Mouse (Mus musculus): ENCODE data around the gene Sdk1. TPM values are rescaled to one million over a fixed set of nuclear protein-coding genes. Genes with fewer than 3 reads are reported as not detected.

Gene Sdk1
- polyA plus RNA-seq, 1 experiment from 2014 or later, result 1.9 TPM

- Histone ChIP-seq H3K4me3 (replicated peaks; ENCODE audit: low read depth, low read length) (no peak overlapping the region), H3K4me2 (ENCODE audit: low read length) (no peak overlapping the region), H3K4me1 (ENCODE audit: control insufficient read depth, insufficient read depth, low read length) (no peaks in the 10 kb centered on the region), H3K27me3 (ENCODE audit: control insufficient read depth, insufficient read depth, low read length) (no peaks in the 10 kb centered on the region), H3K9ac (replicated peaks; ENCODE audit: low read length) (no peak overlapping the region), H3K9me3 (ENCODE audit: control insufficient read depth, low read length) (no peaks in the 10 kb centered on the region), H3K27ac (replicated peaks; ENCODE audit: low read depth, low read length) (no peak overlapping the region), H3K36me3 (ENCODE audit: control insufficient read depth, insufficient read depth, low read length) (no peaks in the 10 kb centered on the region)
- no peak for ATAC-seq (ENCODE audit: low FRiP score, low TSS enrichment)
- WGBS, result 71% methylated on average over 2 of the region's 2 CpGs
- DNase-seq, result no peak
Observed at GRCm38 (mm10) chr5:141304706-141305105, 63.4 kb downstream of the Sdk1 start.

DNA sequence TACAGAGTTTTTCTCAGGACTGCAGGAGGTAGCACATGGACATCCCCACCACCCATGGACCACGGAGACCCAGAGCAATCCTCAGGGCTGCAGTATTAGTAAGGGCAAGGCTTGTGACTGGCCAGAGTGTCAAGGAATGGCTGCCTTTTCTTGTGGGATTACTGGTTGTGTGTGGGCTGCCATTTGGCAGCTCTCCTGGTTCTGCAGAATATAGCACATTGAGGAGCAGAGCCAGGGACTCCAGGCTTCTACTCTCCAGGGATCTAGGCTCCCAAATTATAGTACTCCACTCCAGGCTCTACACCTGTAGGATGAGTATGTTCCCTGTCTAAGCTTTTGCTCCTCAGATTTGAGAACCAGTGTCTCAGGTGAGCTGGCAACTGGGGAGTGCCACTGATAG lies 69.4 kb downstream of the Sdk1 start:
- Histone ChIP-seq H3K4me1 (ENCODE audit: control insufficient read depth, insufficient read depth, low read length) (no peaks in the 10 kb centered on the region), H3K4me2 (ENCODE audit: low read length) (no peak overlapping the region), H3K27me3 (ENCODE audit: control insufficient read depth, insufficient read depth, low read length) (no peaks in the 10 kb centered on the region), H3K9me3 (ENCODE audit: control insufficient read depth, low read length) (no peaks in the 10 kb centered on the region), H3K27ac (replicated peaks; ENCODE audit: low read depth, low read length) (no peak overlapping the region), H3K9ac (replicated peaks; ENCODE audit: low read length) (no peak overlapping the region), H3K36me3 (ENCODE audit: control insufficient read depth, insufficient read depth, low read length) (no peaks in the 10 kb centered on the region), H3K4me3 (replicated peaks; ENCODE audit: low read depth, low read length) (no peak overlapping the region)
- DNase-seq, result no peak
- ATAC-seq (ENCODE audit: low FRiP score, low TSS enrichment), result no peak
- 87% methylated on average over 1 of the region's 1 CpGs for WGBS

- H3K4me1 ChIP-seq (ENCODE audit: control insufficient read depth, insufficient read depth, low read length), result no peaks in the 10 kb centered on the region
- WGBS, result 84% methylated on average over 2 of the region's 2 CpGs
- no peaks in the 10 kb centered on the region for H3K27me3 ChIP-seq (ENCODE audit: control insufficient read depth, insufficient read depth, low read length)
- no peak overlapping the region for H3K27ac ChIP-seq (replicated peaks; ENCODE audit: low read depth, low read length)
- no peak for ATAC-seq (ENCODE audit: low FRiP score, low TSS enrichment)
- no peak for DNase-seq
- no peak overlapping the region for H3K4me3 ChIP-seq (replicated peaks; ENCODE audit: low read depth, low read length)
- H3K36me3 ChIP-seq (ENCODE audit: control insufficient read depth, insufficient read depth, low read length), result no peaks in the 10 kb centered on the region
- H3K9me3 ChIP-seq (ENCODE audit: control insufficient read depth, low read length), result no peaks in the 10 kb centered on the region
- H3K9ac ChIP-seq (replicated peaks; ENCODE audit: low read length), result no peak overlapping the region
- no peak overlapping the region for H3K4me2 ChIP-seq (ENCODE audit: low read length)
Observed at GRCm38 (mm10) chr5:141311801-141312200, 70.5 kb downstream of the Sdk1 start.

DNA sequence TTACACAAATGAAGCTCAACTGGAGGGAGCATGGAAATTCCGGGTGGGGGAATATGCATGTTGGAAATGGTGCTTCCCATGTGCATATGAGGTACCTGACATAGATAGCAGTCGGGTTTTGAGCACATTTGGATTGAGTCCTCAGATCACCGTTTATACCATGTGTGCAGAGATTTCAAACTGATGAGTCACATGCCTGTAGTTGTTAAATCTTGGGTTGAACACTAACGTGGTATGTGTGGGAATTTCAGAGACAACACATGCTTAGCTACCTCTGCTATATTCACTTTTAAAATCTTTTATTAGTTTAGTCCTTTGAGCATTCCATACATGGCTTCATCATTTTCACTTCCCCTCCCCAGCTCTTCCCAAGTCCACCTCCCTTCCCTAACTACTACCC lies 71.0 kb downstream of the Sdk1 start:
- no peak for ATAC-seq (ENCODE audit: low FRiP score, low TSS enrichment)
- no peaks in the 10 kb centered on the region for H3K9me3 ChIP-seq (ENCODE audit: control insufficient read depth, low read length)

DNA sequence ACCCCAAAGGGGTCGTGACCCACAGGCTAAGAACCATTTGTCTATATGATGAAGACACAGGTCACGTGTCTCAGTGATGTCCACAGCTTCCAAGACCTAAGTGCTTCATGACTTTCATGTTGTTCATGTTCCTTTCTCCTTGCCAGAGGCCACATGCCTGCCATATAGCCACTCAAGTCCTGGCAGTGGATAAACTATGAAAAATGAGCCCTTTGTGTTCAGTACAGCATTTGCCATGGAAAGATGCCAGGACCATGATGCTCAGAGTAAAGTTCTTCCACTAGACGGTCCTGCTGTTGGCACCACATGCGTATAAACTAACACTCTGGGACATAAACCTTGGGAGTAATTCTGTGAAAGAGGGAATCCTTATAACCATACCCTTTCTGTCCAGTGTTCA lies 75.8 kb downstream of the Sdk1 start:
- Histone ChIP-seq H3K9ac (replicated peaks; ENCODE audit: low read length) (no peak overlapping the region), H3K36me3 (ENCODE audit: control insufficient read depth, insufficient read depth, low read length) (no peaks in the 10 kb centered on the region), H3K4me2 (ENCODE audit: low read length) (no peak overlapping the region), H3K27ac (replicated peaks; ENCODE audit: low read depth, low read length) (no peak overlapping the region), H3K4me1 (ENCODE audit: control insufficient read depth, insufficient read depth, low read length) (no peaks in the 10 kb centered on the region), H3K27me3 (ENCODE audit: control insufficient read depth, insufficient read depth, low read length) (no peaks in the 10 kb centered on the region), H3K9me3 (ENCODE audit: control insufficient read depth, low read length) (no peaks in the 10 kb centered on the region), H3K4me3 (replicated peaks; ENCODE audit: low read depth, low read length) (no peak overlapping the region)
- no peak for ATAC-seq (ENCODE audit: low FRiP score, low TSS enrichment)
- 84% methylated on average over 4 of the region's 4 CpGs for WGBS
- no peak for DNase-seq

More for the DNA sequence above, 71.0 kb downstream of the Sdk1 start:
- 94% methylated on average over 4 of the region's 4 CpGs for WGBS
- DNase-seq, result no peak
- H3K27me3 ChIP-seq (ENCODE audit: control insufficient read depth, insufficient read depth, low read length), result no peaks in the 10 kb centered on the region
- H3K36me3 ChIP-seq (ENCODE audit: control insufficient read depth, insufficient read depth, low read length), result no peaks in the 10 kb centered on the region
- H3K4me2 ChIP-seq (ENCODE audit: low read length), result no peak overlapping the region
- no peak overlapping the region for H3K9ac ChIP-seq (replicated peaks; ENCODE audit: low read length)
- H3K4me3 ChIP-seq (replicated peaks; ENCODE audit: low read depth, low read length), result no peak overlapping the region
- H3K4me1 ChIP-seq (ENCODE audit: control insufficient read depth, insufficient read depth, low read length), result no peaks in the 10 kb centered on the region
- H3K27ac ChIP-seq (replicated peaks; ENCODE audit: low read depth, low read length), result no peak overlapping the region

- 77% methylated on average over 4 of the region's 4 CpGs for WGBS
- Histone ChIP-seq H3K4me2 (ENCODE audit: low read length) (no peak overlapping the region), H3K27me3 (ENCODE audit: control insufficient read depth, insufficient read depth, low read length) (no peaks in the 10 kb centered on the region), H3K4me3 (replicated peaks; ENCODE audit: low read depth, low read length) (no peak overlapping the region), H3K9me3 (ENCODE audit: control insufficient read depth, low read length) (no peaks in the 10 kb centered on the region), H3K36me3 (ENCODE audit: control insufficient read depth, insufficient read depth, low read length) (no peaks in the 10 kb centered on the region), H3K27ac (replicated peaks; ENCODE audit: low read depth, low read length) (no peak overlapping the region), H3K4me1 (ENCODE audit: control insufficient read depth, insufficient read depth, low read length) (0 out of 2 replicates have a peak, but pooled peaks cover 3% of the 10 kb centered on the region), H3K9ac (replicated peaks; ENCODE audit: low read length) (no peak overlapping the region)
- no peak for DNase-seq
- ATAC-seq (ENCODE audit: low FRiP score, low TSS enrichment), result no peak
Observed at GRCm38 (mm10) chr5:141324910-141325309, 83.6 kb downstream of the Sdk1 start.

GRCm38 (mm10) chr5:141344376-141344775 lies 103.1 kb downstream of the Sdk1 start:
- no peak for ATAC-seq (ENCODE audit: low FRiP score, low TSS enrichment)

GRCm38 (mm10) chr5:141345476-141345875 lies 104.2 kb downstream of the Sdk1 start:
- ATAC-seq (ENCODE audit: low FRiP score, low TSS enrichment), result no peak
- 39% methylated on average over 5 of the region's 5 CpGs for WGBS

More at GRCm38 (mm10) chr5:141344376-141344775, 103.1 kb downstream of the Sdk1 start:
- Histone ChIP-seq H3K27me3 (ENCODE audit: control insufficient read depth, insufficient read depth, low read length) (no peaks in the 10 kb centered on the region), H3K4me1 (ENCODE audit: control insufficient read depth, insufficient read depth, low read length) (peaks cover 7% of the 10 kb centered on the region; the same call in 1 of the 2 replicates), H3K4me3 (replicated peaks; ENCODE audit: low read depth, low read length) (no peak overlapping the region), H3K9me3 (ENCODE audit: control insufficient read depth, low read length) (no peaks in the 10 kb centered on the region; the same call in 1 of the 2 replicates), H3K4me2 (ENCODE audit: low read length) (no peak overlapping the region), H3K9ac (replicated peaks; ENCODE audit: low read length) (no peak overlapping the region), H3K36me3 (ENCODE audit: control insufficient read depth, insufficient read depth, low read length) (no peaks in the 10 kb centered on the region), H3K27ac (replicated peaks; ENCODE audit: low read depth, low read length) (no peak overlapping the region)
- 70% methylated on average over 4 of the region's 4 CpGs for WGBS
- DNase-seq, result peak; percentile 32

DNA sequence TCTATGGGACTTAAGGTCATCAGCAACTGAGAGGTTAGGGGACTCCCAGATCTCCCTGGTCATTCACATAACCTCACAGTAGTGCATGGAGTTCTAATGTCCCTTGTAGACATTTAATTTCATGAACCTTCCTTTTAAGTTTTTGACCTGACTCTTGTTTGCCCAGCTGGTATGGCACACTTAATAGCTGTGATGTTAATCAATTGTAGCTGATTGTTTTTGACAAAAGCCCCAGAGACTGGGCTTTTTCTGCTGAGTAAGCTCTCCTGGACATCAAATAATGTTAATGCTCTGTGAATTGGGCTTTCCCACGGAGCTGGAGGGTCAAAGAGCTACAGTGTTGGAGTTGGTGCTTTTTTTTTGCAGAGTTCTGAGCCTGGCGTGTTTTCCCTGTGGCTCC lies 121.4 kb downstream of the Sdk1 start:
- 32% methylated on average over 2 of the region's 2 CpGs for WGBS
- H3K9me3 ChIP-seq (ENCODE audit: control insufficient read depth, low read length), result no peaks in the 10 kb centered on the region
- no peak overlapping the region for H3K9ac ChIP-seq (replicated peaks; ENCODE audit: low read length)
- H3K27ac ChIP-seq (replicated peaks; ENCODE audit: low read depth, low read length), result no peak overlapping the region
- H3K4me2 ChIP-seq (ENCODE audit: low read length), result no peak overlapping the region
- no peaks in the 10 kb centered on the region for H3K27me3 ChIP-seq (ENCODE audit: control insufficient read depth, insufficient read depth, low read length)
- no peaks in the 10 kb centered on the region for H3K36me3 ChIP-seq (ENCODE audit: control insufficient read depth, insufficient read depth, low read length)
- DNase-seq (no peak), ATAC-seq (ENCODE audit: low FRiP score, low TSS enrichment) (no peak)
- H3K4me3 ChIP-seq (replicated peaks; ENCODE audit: low read depth, low read length), result no peak overlapping the region
- H3K4me1 ChIP-seq (ENCODE audit: control insufficient read depth, insufficient read depth, low read length), result peaks cover 9% of the 10 kb centered on the region; the same call in 1 of the 2 replicates

More at GRCm38 (mm10) chr5:141345476-141345875, 104.2 kb downstream of the Sdk1 start:
- H3K4me2 ChIP-seq (ENCODE audit: low read length), result no peak overlapping the region
- H3K27me3 ChIP-seq (ENCODE audit: control insufficient read depth, insufficient read depth, low read length), result no peaks in the 10 kb centered on the region
- H3K4me1 ChIP-seq (ENCODE audit: control insufficient read depth, insufficient read depth, low read length), result peaks cover 7% of the 10 kb centered on the region; the same call in 1 of the 2 replicates
- H3K9me3 ChIP-seq (ENCODE audit: control insufficient read depth, low read length), result no peaks in the 10 kb centered on the region; the same call in 1 of the 2 replicates
- no peak overlapping the region for H3K27ac ChIP-seq (replicated peaks; ENCODE audit: low read depth, low read length)
- H3K4me3 ChIP-seq (replicated peaks; ENCODE audit: low read depth, low read length), result no peak overlapping the region
- H3K9ac ChIP-seq (replicated peaks; ENCODE audit: low read length), result no peak overlapping the region
- peak; percentile 29 for DNase-seq
- H3K36me3 ChIP-seq (ENCODE audit: control insufficient read depth, insufficient read depth, low read length), result no peaks in the 10 kb centered on the region
